Mouse (Mus musculus): ENCODE measurements at regions not wholly inside any gene's neighbourhood (a gene's known extent, or its start where the extent isn't known, plus 50 kb on each side); places are given as distances from the start of the nearest gene placed in this dataset.

GRCm38 (mm10) chr19:28732998-28733397 is 53.1 kb upstream of the Glis3 start:
- no peak for DNase-seq

GRCm38 (mm10) chr19:28733781-28734180 is 53.9 kb upstream of the Glis3 start:
- no peak for DNase-seq

- DNase-seq, result no peak
Measured at GRCm38 (mm10) chr19:28743176-28743793, 63.4 kb upstream of the Glis3 start.

- no peak for DNase-seq
Measured at GRCm38 (mm10) chr19:28745105-28745504, 65.2 kb upstream of the Glis3 start.

GRCm38 (mm10) chr19:28745534-28745933 is 65.7 kb upstream of the Glis3 start:
- DNase-seq, result no peak

- no peak for DNase-seq
Measured at GRCm38 (mm10) chr19:28751091-28751490, 71.2 kb upstream of the Glis3 start.

GRCm38 (mm10) chr19:28758854-28759253 is 76.0 kb upstream of the Slc1a1 start:
- DNase-seq, result peak; percentile 72

- DNase-seq, result no peak
Measured at GRCm38 (mm10) chr19:28764795-28765360, 70.0 kb upstream of the Slc1a1 start.

- DNase-seq, result no peak
Measured at GRCm38 (mm10) chr19:28768218-28768617, 66.6 kb upstream of the Slc1a1 start.

GRCm38 (mm10) chr19:28770419-28770818 is 64.4 kb upstream of the Slc1a1 start:
- DNase-seq, result no peak

GRCm38 (mm10) chr19:28771836-28772235 is 63.0 kb upstream of the Slc1a1 start:
- DNase-seq, result no peak

GRCm38 (mm10) chr19:28772840-28773570 is 61.8 kb upstream of the Slc1a1 start:
- DNase-seq, result no peak

- DNase-seq, result no peak
Measured at GRCm38 (mm10) chr19:28776868-28777267, 58.0 kb upstream of the Slc1a1 start.

GRCm38 (mm10) chr19:28777674-28778073 is 57.2 kb upstream of the Slc1a1 start:
- no peak for DNase-seq

GRCm38 (mm10) chr19:28778386-28778785 is 56.5 kb upstream of the Slc1a1 start:
- no peak for DNase-seq

GRCm38 (mm10) chr19:28781971-28782370 is 52.9 kb upstream of the Slc1a1 start:
- DNase-seq, result no peak
